Mouse (Mus musculus) heart, adult 11 months (tissue): Measurements from ENCODE around the gene Washc3.

Experiments
- DNase-seq: peaks from one replicate; pipeline ENCODE4 v3.0.0; 2022

Gene Washc3

DNA sequence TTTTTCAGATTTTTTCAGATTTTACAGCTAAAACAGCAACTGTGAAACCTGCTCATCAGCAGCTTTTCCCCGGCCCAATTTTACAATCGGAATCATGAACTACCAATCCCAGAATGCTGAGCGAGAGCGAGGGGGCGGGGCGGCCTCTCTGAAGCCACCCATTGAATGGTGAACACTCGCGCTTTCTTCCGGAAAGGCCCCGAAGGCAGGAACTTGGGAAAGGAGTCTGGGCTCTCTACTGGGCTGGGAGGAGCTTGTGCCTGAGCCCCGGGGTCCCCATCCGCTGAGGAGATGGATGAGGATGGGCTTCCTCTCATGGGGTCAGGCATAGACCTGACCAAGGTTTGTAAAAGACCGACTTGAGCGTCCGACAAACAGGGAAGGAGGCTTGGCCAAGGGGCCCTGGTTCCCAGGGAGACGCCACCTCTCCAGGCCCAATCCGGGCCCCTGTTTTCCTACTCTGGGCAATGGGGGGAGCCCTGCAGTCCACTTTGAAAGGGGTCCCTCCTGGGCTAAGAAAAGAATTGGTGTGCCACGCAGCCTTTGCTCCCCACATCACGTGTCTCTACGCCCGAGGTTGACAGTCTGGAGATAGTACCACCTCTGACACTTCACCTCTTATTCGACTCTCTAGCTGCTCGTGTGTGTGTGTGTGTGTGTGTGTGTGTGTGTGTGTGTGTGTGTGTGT, at the start of gene Washc3:
Gene Washc3 (plus strand): TSS at position 143 of the 688 bp plus-strand sequence.
- peak; percentile 99 for DNase-seq

DNA sequence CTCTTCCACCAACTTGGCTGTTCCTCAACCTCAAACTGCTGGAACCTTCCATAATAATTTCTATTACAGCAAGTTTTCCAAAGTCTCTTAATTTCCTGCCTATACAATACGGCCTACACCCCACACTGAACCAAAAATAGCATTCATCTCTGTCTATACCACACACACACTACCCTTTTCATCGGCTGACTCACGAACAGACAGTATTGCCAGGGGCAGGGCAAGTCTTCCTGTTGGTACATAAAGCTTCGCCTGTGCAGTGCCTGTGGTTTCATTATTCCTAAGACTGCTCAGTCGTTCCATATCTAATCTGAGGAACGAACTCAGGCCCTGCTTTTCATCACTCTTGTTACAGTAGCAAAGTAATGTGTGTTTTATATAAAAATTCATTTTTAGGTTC, 49.2 kb upstream of the Washc3 start:
- DNase-seq, result no peak

DNA sequence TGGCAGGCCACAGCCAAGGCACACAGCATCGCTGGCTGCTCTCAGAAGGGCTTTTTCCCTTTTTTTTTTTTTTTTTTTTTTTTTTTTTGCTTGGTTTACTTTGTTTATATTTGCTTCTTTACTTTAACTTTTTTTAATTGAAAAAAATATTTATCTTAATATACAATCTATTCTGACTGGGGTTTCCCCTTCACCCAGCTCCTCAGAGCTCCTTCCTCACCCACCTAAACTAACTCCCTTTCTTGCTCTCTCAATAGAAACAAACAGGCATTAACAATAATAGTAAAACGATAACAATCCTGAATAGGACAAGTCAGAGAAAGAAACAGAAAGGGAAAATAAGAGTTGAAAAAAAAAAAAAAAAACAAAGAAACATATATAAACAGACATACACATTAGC, 38.8 kb upstream of the Washc3 start:
- no peak for DNase-seq

DNA sequence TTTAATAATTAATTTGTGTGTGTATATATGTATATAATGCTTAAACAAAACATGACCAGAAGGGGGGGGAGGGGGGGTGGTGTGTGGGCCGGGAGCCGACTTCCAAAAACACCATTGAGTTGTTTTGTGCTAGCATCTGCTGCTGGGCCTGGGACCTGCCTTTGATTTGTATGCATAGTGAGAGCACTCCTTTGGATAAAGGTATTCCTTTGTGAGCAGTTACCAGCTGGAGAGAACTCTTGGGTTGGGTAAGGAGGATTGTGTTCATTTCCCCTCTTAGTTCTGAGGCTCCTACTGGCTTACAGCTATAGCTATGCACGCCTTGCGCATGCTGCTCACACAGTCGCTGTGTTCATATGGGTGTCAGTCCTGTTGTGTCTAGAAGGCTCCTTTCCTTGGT, 38.2 kb upstream of the Washc3 start:
- no peak for DNase-seq

DNA sequence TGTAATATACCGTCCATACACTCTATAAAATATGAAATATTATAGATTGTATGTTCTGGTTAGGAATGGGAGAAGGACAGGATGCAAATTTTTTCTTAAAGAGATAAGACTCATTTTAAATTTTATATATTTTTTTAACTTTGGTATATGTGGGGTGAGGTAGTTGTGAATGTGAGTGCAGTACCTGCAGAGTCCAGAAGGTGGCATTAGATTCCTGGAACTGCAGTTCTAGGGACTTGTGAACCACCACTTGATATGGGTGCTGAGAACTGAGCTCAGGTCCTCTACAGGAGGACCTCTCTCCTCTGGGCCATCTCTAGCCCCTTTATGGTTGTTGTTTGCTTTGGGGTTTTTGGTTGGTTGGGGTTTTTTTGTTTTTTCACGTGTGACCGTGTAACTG, 34.7 kb upstream of the Washc3 start:
- no peak for DNase-seq

DNA sequence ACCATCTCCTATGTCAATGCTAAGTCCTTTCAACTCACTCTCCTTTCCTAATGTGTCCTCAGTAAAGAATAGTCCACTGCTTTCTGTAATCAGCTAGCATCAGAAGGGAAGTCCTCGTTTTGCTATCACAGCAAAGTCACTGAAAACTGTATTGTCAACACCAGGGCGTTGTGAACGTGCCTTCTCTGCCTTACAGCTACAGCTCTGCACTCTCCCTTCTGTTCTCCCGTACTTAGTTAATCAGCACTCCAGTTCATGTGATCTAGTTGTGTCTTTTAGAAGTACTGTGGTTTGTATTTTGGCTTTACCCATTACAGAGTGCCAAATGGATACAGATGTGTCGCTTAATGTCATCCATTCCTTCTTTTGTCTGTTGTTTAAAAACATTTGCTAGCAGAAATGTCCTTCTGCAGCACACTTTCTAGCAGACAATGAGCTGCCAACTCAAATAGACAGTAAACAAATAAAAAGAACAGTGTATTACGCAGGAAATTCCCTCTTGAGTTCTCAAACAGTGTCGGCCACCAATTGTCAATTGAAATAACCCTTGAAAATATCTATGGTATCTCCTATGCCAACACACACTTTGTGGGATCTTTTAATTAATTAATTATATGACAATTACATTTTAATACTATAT, 33.3 kb upstream of the Washc3 start:
- DNase-seq, result no peak

DNA sequence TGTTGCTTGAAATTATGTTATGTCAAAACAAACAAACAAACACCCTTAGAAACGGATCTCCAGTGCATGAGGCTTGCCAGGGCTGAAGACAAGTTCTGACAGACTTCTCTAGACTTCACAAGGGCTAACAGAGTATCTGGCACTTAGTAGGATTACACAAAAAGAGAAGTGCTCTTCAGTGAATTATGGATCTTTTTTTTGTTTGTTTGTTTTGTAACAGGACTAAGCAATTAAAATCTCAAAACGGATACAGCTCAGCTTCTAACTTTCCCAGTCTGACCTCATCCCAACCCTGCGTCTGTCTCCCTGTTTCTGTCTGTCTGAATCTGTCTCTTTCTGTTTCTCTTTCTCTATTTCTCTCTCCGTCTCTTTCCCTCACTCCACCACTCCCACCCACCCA, 352 bp upstream of the Washc3 start:
- peak; percentile 74 for DNase-seq

DNA sequence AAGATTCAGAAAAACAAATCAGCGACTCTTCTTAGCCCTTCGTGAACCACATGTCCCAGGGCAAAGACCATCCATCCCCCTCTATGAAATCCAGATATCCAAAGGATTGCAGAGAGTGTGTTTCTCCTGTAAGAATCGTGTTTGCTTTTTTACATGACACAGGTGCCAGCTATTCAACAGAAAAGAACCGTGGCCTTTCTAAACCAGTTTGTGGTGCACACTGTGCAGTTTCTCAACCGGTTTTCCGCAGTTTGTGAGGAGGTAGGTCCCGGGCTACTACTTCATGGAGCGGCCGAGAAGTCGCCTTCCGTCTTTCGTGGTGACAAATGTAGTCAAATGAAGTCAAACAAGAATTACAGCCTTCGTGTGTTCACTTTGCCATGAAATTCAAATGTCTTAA, 757 bp downstream of the Washc3 start:
- DNase-seq, result peak; percentile 82

DNA sequence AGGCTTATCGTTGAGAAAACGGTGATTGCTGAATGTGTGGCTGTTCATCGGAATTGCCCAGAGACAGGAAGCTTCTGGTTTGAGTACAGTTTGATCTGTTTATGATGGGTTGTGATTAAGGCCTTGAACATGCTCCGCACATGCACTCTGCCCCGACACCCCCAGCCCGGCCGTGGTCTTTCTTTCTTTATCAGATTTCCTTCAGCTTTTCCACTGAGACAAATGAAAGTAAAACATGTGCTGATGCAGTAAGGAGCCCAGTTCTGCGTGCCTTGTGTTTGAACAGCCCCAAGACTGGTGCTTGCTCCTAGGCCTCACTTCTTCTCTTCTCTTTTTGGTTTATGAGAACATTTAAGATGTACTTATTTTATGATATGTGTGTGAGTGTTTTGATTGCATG, 1.7 kb downstream of the Washc3 start:
- peak; percentile 75 for DNase-seq

DNA sequence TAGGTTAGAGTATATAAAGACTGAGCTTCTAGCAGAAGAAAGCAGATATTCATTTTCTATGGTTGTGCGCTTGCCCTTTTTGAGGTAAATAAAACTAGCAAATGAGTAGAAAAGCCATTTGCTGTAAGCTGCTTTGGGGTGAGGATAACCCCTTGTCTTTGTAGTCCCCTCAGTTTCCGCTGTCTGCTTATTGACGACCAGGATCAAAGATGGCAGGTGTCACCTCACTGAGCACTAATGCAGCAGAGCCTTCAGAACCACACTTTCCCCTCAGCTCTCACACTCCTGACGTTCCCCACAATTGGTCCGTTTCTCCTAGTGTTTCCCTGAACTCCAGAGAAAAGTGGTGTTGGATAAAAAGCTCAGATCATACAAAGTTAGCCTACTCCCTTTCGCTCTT, 2.3 kb downstream of the Washc3 start:
- no peak for DNase-seq

DNA sequence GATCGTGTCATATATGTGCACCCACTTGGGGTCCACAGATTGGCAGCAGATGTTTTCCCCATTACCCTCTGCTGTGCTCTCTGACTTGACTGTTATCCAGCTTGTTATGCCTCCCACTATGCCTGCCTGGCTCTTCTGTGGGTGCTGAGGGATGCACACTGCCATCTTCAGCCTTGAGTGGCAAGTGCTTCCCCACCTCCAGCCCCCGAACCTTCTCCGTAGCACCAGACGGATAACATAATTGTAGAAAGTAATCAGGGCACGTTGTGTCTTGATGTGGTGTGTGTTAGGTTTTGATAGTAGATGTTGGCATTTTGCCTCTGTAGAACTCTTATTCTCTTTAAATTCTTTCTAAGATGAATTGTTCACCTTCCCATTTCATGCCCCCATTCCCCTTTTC, 11.8 kb downstream of the Washc3 start:
- DNase-seq, result peak; percentile 55

DNA sequence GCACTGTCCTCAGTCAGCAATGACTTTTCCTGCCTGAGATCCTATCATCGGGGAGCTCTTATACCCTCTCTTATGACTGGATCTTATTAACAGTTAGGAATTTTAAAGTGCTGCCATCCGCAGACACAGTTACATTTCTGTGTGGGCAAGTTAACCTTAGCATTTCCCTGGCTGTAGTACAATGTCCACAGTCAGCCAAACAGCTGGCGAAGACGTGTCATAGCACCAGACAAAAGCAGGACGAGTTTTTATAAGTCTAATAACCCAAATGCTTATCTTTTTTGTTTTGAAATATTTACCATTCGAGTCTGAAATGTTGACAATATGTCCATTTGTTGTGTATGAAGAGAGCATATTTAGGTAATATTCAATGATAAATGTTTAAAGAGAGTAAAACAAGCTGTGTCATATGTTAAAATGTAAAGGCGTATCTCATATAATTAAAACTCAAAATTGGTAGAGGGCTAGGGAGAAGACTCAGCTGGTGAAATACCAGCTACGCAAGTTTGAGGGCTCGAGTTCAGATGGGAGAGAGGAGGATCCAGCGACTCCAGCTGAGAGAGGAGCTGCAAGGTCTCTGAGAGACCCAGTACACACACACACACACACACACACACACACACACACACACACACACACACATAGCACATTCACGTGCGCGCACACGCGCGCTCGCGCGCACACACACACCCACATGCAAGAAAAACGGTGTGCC, 14.1 kb downstream of the Washc3 start:
- DNase-seq, result peak; percentile 61

DNA sequence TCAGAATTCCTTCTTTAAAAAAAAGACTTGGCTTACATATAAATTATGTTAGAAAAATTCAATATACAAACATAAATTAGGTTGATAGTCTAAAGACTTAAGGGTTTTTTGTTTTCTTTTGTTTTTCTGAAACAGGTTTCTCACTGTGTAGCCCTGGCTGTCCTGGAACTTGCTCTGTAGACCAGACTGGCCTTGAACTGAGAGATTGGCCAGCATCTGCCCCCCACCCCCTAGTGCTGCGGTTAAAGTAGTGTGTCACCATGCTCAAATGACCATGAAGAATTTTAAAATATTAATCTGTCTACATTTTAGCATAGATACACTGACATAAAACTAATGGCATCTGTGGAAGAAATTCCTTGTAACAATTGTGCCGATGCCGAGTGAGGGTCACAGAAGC, 17.3 kb downstream of the Washc3 start:
- peak; percentile 54 for DNase-seq

DNA sequence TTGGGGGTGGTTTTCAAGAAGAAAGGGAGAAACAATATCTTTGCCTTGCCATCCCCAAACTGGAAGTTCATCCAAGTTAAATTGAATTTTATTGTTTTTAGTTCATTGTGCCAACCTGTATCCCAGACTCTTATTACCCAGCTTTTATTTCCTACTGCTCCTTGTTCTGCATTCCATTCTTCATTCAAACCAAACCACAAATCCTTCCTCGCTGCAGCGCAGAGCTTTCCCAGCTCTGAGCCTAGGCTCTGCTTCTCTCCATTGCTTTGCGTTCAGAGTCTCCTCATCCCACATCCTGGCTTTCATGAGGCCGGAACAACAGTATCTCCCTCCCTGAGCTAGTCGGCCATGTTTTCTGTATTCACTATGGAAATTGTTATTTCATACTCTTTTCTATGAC, 20.8 kb downstream of the Washc3 start:
- no peak for DNase-seq

DNA sequence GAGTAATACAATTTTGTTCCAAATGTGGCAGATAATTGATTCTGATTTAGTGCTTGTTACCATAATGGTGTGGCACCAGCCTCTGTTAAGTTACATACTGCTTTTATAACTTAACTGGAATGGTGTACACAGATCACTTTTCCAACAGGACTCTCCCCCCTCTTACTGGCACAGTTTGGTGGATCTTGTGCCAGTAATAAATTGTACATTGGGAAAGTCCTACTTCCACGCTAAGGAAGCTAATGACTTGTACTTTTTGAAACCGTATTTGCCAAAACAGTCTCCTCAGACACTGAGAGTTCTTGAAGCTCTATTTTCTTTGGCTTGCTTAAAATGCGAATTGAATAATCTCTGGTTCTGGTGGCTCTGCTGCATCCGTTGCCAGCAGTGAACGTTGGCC, 24.5 kb downstream of the Washc3 start:
- peak; percentile 87 for DNase-seq

DNA sequence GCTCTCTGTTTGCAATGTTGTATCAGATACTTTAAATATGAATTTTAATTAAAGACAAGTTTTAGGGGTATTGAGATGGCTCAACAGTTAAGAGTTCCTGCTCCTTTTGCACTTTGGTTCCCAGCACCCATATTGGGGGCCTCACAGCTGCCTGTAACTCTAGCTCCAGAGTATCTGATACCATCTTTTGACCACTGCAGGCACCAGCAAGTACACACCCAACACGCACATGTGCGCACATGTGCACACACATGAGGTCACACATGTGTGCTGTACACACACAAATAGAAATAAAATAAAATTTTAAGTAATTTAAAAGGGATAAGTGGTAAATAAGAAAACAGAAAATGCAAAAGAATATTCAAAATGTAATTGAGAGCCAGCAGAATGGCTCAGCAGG, 27.1 kb downstream of the Washc3 start:
- peak; percentile 69 for DNase-seq

DNA sequence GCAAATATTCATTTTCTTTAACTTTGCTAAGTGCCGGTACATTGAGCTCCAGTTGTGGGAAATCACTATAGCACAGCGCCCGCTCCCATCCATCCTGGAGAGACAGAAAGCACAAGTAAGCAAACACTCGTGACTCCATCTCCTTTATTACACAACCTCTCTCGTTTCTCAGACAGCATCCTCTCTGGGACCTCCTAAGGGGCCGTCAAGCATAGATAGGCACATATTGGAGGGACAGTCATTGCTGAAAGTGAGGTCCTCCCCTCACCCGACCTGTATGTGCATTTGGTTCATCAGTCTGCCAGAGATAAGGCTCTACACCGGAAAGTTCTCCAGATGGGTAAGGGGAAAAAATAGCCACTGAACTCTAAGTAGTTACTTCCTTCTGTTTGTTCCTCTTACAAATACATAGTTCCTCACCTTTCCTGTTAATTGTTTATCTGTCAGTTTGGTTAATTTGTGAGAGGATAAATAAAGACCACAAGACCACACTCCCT, 27.7 kb downstream of the Washc3 start:
- DNase-seq, result peak; percentile 73

DNA sequence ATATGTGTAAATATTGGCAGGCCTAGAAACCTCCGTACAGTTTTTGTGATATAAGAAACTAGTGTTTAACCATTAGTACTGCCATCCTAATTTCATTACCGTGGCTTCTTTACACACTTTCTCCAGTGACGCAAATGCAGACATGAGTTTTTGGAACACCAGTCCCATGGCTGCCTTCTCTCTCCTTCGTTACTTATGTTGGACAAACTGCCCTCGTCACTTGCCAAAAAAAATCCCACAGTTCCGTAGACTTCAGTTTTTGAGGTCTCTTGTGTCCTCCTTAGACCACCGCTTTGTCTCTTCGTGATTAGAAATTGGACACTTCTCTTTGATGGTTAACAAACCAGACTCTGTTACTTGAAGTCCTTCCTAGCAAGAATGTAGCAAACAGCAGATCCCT, 30.8 kb downstream of the Washc3 start:
- DNase-seq, result peak; percentile 76

DNA sequence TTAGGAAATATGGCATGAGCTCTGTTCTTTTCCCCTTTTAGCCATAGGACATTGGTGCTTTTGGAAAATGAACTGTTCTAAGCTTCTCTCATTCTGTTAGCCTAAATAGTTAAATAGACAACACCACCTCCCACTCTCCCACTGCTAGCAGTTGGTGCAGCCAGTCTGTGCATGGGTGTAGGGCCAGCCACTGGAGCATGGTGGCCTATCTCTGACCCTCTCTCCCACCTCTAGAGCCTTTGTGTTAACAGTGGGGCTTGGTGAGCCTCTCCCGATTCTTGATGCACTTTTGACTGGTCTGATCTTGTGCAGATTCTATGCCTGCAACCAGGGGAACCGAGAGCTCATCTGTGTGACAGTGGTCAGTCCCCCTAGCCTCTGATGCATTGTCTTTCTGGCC, 31.9 kb downstream of the Washc3 start:
- DNase-seq, result no peak

DNA sequence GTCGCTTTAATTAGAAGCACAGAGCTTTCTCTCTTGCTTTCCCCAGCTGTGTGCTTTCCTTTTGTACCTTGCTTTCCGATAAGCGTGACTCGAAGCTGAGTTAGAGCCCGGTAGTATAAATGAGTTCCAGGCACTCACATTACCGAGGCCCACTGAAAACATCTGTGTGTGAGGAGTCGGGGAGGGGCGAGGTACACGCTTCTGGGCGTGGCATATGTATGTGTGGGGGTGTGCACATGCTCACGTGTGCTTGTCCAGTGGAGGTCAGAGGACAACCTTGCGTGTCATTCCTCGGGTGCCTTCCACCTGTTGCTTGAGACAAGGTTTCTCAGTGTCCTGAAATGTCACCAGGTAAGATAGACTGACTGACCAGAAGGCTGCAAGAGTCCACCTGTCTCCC, 43.8 kb downstream of the Washc3 start:
- DNase-seq, result peak; percentile 51

DNA sequence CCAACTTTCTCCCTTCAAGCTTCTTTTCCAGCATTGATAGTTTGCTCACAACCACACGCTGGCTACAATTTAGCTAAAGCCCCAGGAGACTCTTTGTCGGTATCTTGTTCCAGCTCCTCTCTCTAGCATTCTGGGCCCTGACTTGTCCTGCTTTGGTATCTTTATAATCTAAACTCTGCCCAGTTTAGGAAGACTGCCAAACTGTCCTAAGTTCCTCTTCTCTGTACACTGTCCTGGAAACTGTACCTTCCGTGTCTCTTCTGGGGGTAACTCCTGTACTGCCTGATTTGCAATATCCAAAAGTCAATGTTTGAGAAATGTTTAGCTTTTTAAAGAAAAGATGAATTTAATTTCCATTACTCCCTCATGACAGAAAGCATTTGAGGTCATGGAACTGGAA, 49.4 kb downstream of the Washc3 start:
- DNase-seq, result peak; percentile 84

DNA sequence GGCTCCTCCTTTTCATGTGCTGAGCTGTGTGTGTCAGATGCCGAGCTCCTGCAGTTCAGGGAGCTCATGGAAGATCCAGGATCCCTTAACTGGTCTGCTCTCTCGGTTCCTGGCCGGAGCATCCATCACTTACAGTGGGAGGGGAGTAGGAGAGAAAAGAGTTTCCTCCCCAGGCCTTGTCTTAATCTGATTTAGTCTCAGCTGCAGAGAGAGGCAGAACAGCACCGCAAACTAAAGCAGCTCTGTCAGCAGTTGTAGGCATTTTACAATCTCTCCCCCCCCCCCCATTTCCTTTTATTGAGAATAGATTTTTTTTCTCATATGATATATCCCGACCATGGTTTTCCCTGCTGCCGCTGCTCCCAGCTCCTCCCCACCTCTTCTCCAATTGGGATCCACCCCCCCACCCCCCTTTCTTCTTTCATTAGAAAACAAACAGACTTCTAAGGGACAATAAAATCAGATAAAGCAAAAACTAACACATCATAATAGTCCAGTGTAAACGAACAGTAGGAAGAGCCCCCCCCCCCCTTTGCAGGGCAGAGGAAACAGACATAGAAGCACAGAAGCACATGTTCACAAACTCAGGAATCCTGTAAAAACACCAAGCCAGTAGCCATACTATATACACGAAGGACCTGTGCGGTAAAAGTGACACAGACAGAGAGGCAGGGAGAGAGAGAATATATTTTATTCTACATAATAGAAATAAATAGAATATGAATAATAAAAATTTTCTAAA, 51.4 kb downstream of the Washc3 start:
- DNase-seq, result peak; percentile 35

DNA sequence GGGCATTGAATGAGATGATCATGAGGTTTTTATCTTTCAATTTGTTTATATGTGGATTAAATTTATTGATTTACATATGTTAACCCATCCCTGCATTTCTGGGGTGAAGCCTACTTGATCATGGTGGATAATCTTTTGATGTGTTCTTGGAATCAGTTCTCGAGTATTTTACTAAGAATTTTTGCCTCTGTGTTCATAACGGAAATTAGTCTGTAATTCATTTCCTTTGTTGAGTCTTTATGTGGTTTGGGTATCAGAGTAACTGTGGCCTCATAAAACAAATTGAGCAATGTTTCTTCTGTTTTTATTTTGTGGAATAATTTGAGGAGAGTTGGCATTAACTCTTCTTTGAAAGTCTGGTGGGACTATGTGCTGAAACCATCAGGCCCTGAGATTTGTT, 54.7 kb downstream of the Washc3 start:
- peak; percentile 7 for DNase-seq
